23 mouse cellular contexts compared by ENCODE assay signal in the genomic region with DNA sequence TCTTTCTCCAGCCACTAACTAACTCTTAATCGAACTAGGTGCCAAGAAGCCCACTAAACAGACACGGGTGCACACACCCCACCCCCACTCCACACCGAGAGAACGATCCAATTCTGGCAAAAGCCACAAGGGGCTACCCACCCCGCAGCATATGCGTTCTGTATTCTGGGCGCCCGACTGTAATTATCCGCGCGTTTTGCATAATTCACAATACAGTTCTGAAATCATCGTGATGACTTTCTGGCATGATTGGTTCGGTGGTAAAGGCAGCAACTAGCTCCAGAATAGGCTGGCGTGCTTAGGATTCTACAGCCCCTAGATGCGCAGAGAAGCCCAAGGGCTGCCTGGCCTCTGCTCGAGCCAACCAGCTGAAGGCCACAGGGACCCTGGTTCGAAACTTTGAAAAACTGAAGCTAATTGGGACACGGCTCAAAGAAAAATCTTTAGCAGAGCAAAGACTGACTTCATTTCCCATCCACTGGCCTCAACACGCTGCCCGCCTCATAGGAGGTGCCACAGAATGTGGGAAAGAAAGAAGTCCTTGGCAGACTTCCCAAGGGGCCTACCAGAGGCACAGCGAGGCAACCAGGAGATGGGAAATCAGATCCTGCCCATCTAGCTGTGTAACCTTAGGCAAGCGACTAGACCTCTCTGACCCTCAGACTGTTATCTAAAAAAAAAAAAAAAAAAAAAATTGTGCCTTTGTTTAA. TPM values are rescaled to one million over a fixed set of nuclear protein-coding genes. Genes with fewer than 3 reads are reported as not detected.
DNase-seq lines count a peak whose midpoint lies in the region; ATAC-seq lines count a peak whose summit lies in the region.
"Had no signal": no experiment of that assay in that cellular context is flagged by ENCODE, and none has a peak within 500 bp of the region (broad histone marks: within the 10 kb centered on the region; RNA-seq: fewer than 3 reads in every experiment).

No protein-coding gene starts in this region.

- DNase-seq in hindbrain, embryonic 11.5 days (ENCODE audit: low spot score): peak; percentile 46
- no peak for DNase-seq in hindbrain, embryonic 14.5 days (ENCODE audit: low spot score)
- peak; percentile 48 for DNase-seq in midbrain, embryonic 14.5 days
- DNase-seq in c-Kit-positive CD71-positive TER-119-positive erythroid progenitor cells, embryonic 14.5 days (ENCODE audit: low spot score): no peak
- DNase-seq: adrenal gland, postnatal 36 days; cerebellum, adult 2 months; gastrocnemius, postnatal 14 days; heart, adult 18-20 months; liver; lung, postnatal 4 days; spleen, adult 18-20 months; thymus, postnatal 25 days had no signal

- H3K27ac ChIP-seq in hindbrain, embryonic 11.5 days (ENCODE audit: low read depth, low read length): no peak overlapping the region
- no peak overlapping the region for H3K27ac ChIP-seq in hindbrain, embryonic 14.5 days
- H3K27ac ChIP-seq in midbrain, embryonic 12.5 days (replicated peaks): no peak overlapping the region
- no peak overlapping the region for H3K27ac ChIP-seq in midbrain, embryonic 16.5 days (ENCODE audit: low read length)
- peak overlapping the region; percentile 90 for H3K27ac ChIP-seq in forebrain, embryonic 12.5 days
- no peak overlapping the region for H3K27ac ChIP-seq in midbrain, embryonic 14.5 days (replicated peaks; ENCODE audit: low read depth, low read length)
- H3K27ac ChIP-seq: embryonic facial prominence, embryonic 13.5 days; heart, embryonic 13.5 days; kidney, embryonic 15.5 days had no signal

- H3K4me2 ChIP-seq in hindbrain, embryonic 11.5 days (replicated peaks; ENCODE audit: low read depth, low read length): no peak overlapping the region
- no peak overlapping the region for H3K4me2 ChIP-seq in hindbrain, embryonic 14.5 days (replicated peaks)
- peak overlapping the region; percentile 74 for H3K4me2 ChIP-seq in midbrain, embryonic 12.5 days (replicated peaks)
- no peak overlapping the region for H3K4me2 ChIP-seq in midbrain, embryonic 16.5 days (ENCODE audit: low read length)
- peak overlapping the region; percentile 73 for H3K4me2 ChIP-seq in forebrain, embryonic 12.5 days
- H3K4me2 ChIP-seq in midbrain, embryonic 14.5 days (ENCODE audit: low read length): peak overlapping the region; percentile 58
- H3K4me2 ChIP-seq: embryonic facial prominence, embryonic 13.5 days; heart, embryonic 13.5 days; kidney, embryonic 15.5 days had no signal

- H3K9ac ChIP-seq in hindbrain, embryonic 11.5 days (ENCODE audit: low read depth, low read length): no peak overlapping the region
- H3K9ac ChIP-seq in hindbrain, embryonic 14.5 days: no peak overlapping the region
- peak overlapping the region; percentile 78; the same call in 1 of the 2 replicates for H3K9ac ChIP-seq in midbrain, embryonic 12.5 days (replicated peaks)
- no peak overlapping the region for H3K9ac ChIP-seq in midbrain, embryonic 16.5 days (ENCODE audit: low read depth, low read length)
- H3K9ac ChIP-seq in forebrain, embryonic 12.5 days: peak overlapping the region; percentile 97
- H3K9ac ChIP-seq in midbrain, embryonic 14.5 days (replicated peaks; ENCODE audit: low read length): no peak overlapping the region
- H3K9ac ChIP-seq: embryonic facial prominence, embryonic 13.5 days; heart, embryonic 13.5 days; kidney, embryonic 15.5 days had no signal

- no peaks in the 10 kb centered on the region for H3K36me3 ChIP-seq in hindbrain, embryonic 11.5 days (ENCODE audit: control insufficient read depth, insufficient read depth, low read length)
- H3K36me3 ChIP-seq in hindbrain, embryonic 14.5 days (replicated peaks; ENCODE audit: control insufficient read depth, insufficient read depth): no peaks in the 10 kb centered on the region
- no peaks in the 10 kb centered on the region for H3K36me3 ChIP-seq in midbrain, embryonic 12.5 days
- H3K36me3 ChIP-seq in midbrain, embryonic 16.5 days (ENCODE audit: control insufficient read depth, insufficient read depth, low read length): no peaks in the 10 kb centered on the region
- no peaks in the 10 kb centered on the region; the same call in 1 of the 2 replicates for H3K36me3 ChIP-seq in forebrain, embryonic 12.5 days (replicated peaks)
- no peaks in the 10 kb centered on the region for H3K36me3 ChIP-seq in midbrain, embryonic 14.5 days (ENCODE audit: control insufficient read depth, insufficient read depth, low read length)
- H3K36me3 ChIP-seq: embryonic facial prominence, embryonic 13.5 days; G1E; heart, embryonic 13.5 days; kidney, embryonic 15.5 days had no signal

- WGBS in hindbrain, embryonic 11.5 days: 2% methylated on average over 22 of the region's 22 CpGs
- 3% methylated on average over 22 of the region's 22 CpGs for WGBS in hindbrain, embryonic 14.5 days
- WGBS in midbrain, embryonic 12.5 days: 14% methylated on average over 22 of the region's 22 CpGs
- 13% methylated on average over 22 of the region's 22 CpGs for WGBS in midbrain, embryonic 16.5 days
- 7% methylated on average over 22 of the region's 22 CpGs for WGBS in forebrain, embryonic 12.5 days
- 9% methylated on average over 22 of the region's 22 CpGs for WGBS in midbrain, embryonic 14.5 days

- peaks cover 3% of the 10 kb centered on the region for H3K9me3 ChIP-seq in hindbrain, embryonic 11.5 days (ENCODE audit: control insufficient read depth, low read length)
- peaks cover 5% of the 10 kb centered on the region; the same call in 1 of the 2 replicates for H3K9me3 ChIP-seq in hindbrain, embryonic 14.5 days (ENCODE audit: control insufficient read depth, low read length)
- H3K9me3 ChIP-seq in midbrain, embryonic 12.5 days: 0 out of 2 replicates have a peak, but pooled peaks cover 4% of the 10 kb centered on the region
- H3K9me3 ChIP-seq in midbrain, embryonic 16.5 days (replicated peaks; ENCODE audit: control insufficient read depth, low read length, poor library complexity, severe bottlenecking): no peaks in the 10 kb centered on the region
- no peaks in the 10 kb centered on the region for H3K9me3 ChIP-seq in forebrain, embryonic 12.5 days
- H3K9me3 ChIP-seq in midbrain, embryonic 14.5 days (ENCODE audit: control insufficient read depth, low read length): no peaks in the 10 kb centered on the region
- H3K9me3 ChIP-seq: embryonic facial prominence, embryonic 13.5 days; heart, embryonic 13.5 days; kidney, embryonic 15.5 days had no signal

- H3K4me1 ChIP-seq in hindbrain, embryonic 11.5 days (replicated peaks; ENCODE audit: control insufficient read depth, insufficient read depth, low read length): peaks cover 17% of the 10 kb centered on the region; the same call in 1 of the 2 replicates
- H3K4me1 ChIP-seq in hindbrain, embryonic 14.5 days (replicated peaks; ENCODE audit: control insufficient read depth, insufficient read depth, low read length): peaks cover 10% of the 10 kb centered on the region; the same call in 1 of the 2 replicates
- peaks cover 77% of the 10 kb centered on the region for H3K4me1 ChIP-seq in midbrain, embryonic 12.5 days
- H3K4me1 ChIP-seq in midbrain, embryonic 16.5 days (ENCODE audit: control insufficient read depth, insufficient read depth, low read length): peaks cover 16% of the 10 kb centered on the region
- H3K4me1 ChIP-seq in forebrain, embryonic 12.5 days: peaks cover 71% of the 10 kb centered on the region
- H3K4me1 ChIP-seq in midbrain, embryonic 14.5 days (ENCODE audit: control insufficient read depth, insufficient read depth, low read length): peaks cover 12% of the 10 kb centered on the region

- H3K4me3 ChIP-seq in hindbrain, embryonic 11.5 days (ENCODE audit: low read depth, low read length): no peak overlapping the region
- H3K4me3 ChIP-seq in hindbrain, embryonic 14.5 days (replicated peaks; ENCODE audit: low read length): no peak overlapping the region
- H3K4me3 ChIP-seq in midbrain, embryonic 12.5 days: peak overlapping the region; percentile 60
- H3K4me3 ChIP-seq in midbrain, embryonic 16.5 days (ENCODE audit: low read depth, low read length): no peak overlapping the region
- H3K4me3 ChIP-seq in forebrain, embryonic 12.5 days (replicated peaks): peak overlapping the region; percentile 72
- no peak overlapping the region; the same call in 1 of the 2 replicates for H3K4me3 ChIP-seq in midbrain, embryonic 14.5 days (replicated peaks; ENCODE audit: low read depth, low read length)
- H3K4me3 ChIP-seq: embryonic facial prominence, embryonic 13.5 days; heart, embryonic 13.5 days; kidney, embryonic 15.5 days had no signal

- no peak for ATAC-seq in hindbrain, embryonic 11.5 days (ENCODE audit: low FRiP score)
- no peak for ATAC-seq in hindbrain, embryonic 14.5 days (ENCODE audit: low FRiP score)
- no peak for ATAC-seq in midbrain, embryonic 12.5 days (ENCODE audit: low FRiP score, low read depth)
- ATAC-seq in midbrain, embryonic 16.5 days: no peak
- ATAC-seq in forebrain, embryonic 12.5 days (ENCODE audit: low FRiP score): no peak
- no peak for ATAC-seq in midbrain, embryonic 14.5 days (ENCODE audit: low FRiP score, low TSS enrichment)
- ATAC-seq: hindbrain, embryonic 16.5 days; intestine, postnatal 0 days had no signal

- H3K27me3 ChIP-seq in hindbrain, embryonic 11.5 days (ENCODE audit: control insufficient read depth, insufficient read depth, low read length): peaks cover 96% of the 10 kb centered on the region
- H3K27me3 ChIP-seq in hindbrain, embryonic 14.5 days (ENCODE audit: control insufficient read depth, insufficient read depth, low read length): peaks cover 98% of the 10 kb centered on the region
- peaks cover 92% of the 10 kb centered on the region for H3K27me3 ChIP-seq in midbrain, embryonic 12.5 days
- H3K27me3 ChIP-seq in midbrain, embryonic 16.5 days (ENCODE audit: control insufficient read depth, insufficient read depth, low read depth, low read length): peaks cover 53% of the 10 kb centered on the region
- H3K27me3 ChIP-seq in forebrain, embryonic 12.5 days: peaks cover 46% of the 10 kb centered on the region
- peaks cover 81% of the 10 kb centered on the region for H3K27me3 ChIP-seq in midbrain, embryonic 14.5 days (ENCODE audit: control insufficient read depth, insufficient read depth, low read length)

RNA-seq across cellular contexts. Expression of gene Ostm1, which starts 2.1 kb away (rescaled TPM):
- polyA plus RNA-seq in hindbrain, embryonic 11.5 days (2014; fragmentation: Nextera tagmentation; extraction: Ambion mirVana): 20.2 and 23.1 TPM in 2 replicates
- polyA plus RNA-seq in hindbrain, embryonic 14.5 days (2014; fragmentation: Nextera tagmentation; extraction: Ambion mirVana): 41.8 and 43.5 TPM in 2 replicates
- 35.4 and 40.1 TPM in 2 replicates for polyA plus RNA-seq in midbrain, embryonic 12.5 days (2016; fragmentation: Nextera tagmentation; extraction: Ambion mirVana)
- polyA plus RNA-seq in midbrain, embryonic 16.5 days (2015; fragmentation: Nextera tagmentation; extraction: Ambion mirVana): 39.9 and 43.7 TPM in 2 replicates
- polyA plus RNA-seq in forebrain, embryonic 12.5 days (2016; fragmentation: Nextera tagmentation; extraction: Ambion mirVana): 63.1 and 65.4 TPM in 2 replicates
- polyA plus RNA-seq in midbrain, embryonic 14.5 days (2014; fragmentation: Nextera tagmentation; extraction: Ambion mirVana): 38.9 and 43.1 TPM in 2 replicates

RNA-seq across cellular contexts. Expression of gene Nr2e1, which starts 2.3 kb away (rescaled TPM):
- 0.11 and 0.71 TPM in 2 replicates for polyA plus RNA-seq in hindbrain, embryonic 11.5 days (2014; fragmentation: Nextera tagmentation; extraction: Ambion mirVana)
- polyA plus RNA-seq in hindbrain, embryonic 14.5 days (2014; fragmentation: Nextera tagmentation; extraction: Ambion mirVana): 0.23 TPM in 1 of 2 replicates, not detected in the other
- polyA plus RNA-seq in midbrain, embryonic 12.5 days (2016; fragmentation: Nextera tagmentation; extraction: Ambion mirVana): 35.2 and 46.5 TPM in 2 replicates
- 5.2 and 5.6 TPM in 2 replicates for polyA plus RNA-seq in midbrain, embryonic 16.5 days (2015; fragmentation: Nextera tagmentation; extraction: Ambion mirVana)
- polyA plus RNA-seq in forebrain, embryonic 12.5 days (2016; fragmentation: Nextera tagmentation; extraction: Ambion mirVana): 104 TPM in 2 replicates
- 3.4 and 5.5 TPM in 2 replicates for polyA plus RNA-seq in midbrain, embryonic 14.5 days (2014; fragmentation: Nextera tagmentation; extraction: Ambion mirVana)
- polyA plus RNA-seq: G1E; heart, embryonic 13.5 days; intestine, postnatal 0 days; large intestine, adult 2 months; liver, embryonic 16.5 days had no signal

Comparison
In these comparisons a context has a peak if more than half of its experiments do, and no peak if none do; other contexts are left out.
1. DNase-seq: peak in hindbrain, embryonic 11.5 days (single experiment) and midbrain, embryonic 14.5 days (single experiment); none in hindbrain, embryonic 14.5 days (single experiment) and c-Kit-positive CD71-positive TER-119-positive erythroid progenitor cells, embryonic 14.5 days (single experiment).
2. H3K4me2 ChIP-seq: peak in midbrain, embryonic 12.5 days (single experiment), forebrain, embryonic 12.5 days (single experiment) and midbrain, embryonic 14.5 days (single experiment); none in hindbrain, embryonic 11.5 days (single experiment), hindbrain, embryonic 14.5 days (single experiment) and midbrain, embryonic 16.5 days (single experiment).
3. H3K4me3 ChIP-seq: peak in midbrain, embryonic 12.5 days (single experiment) and forebrain, embryonic 12.5 days (single experiment); none in hindbrain, embryonic 11.5 days (single experiment), hindbrain, embryonic 14.5 days (single experiment), midbrain, embryonic 16.5 days (single experiment) and midbrain, embryonic 14.5 days (single experiment).
4. H3K9ac ChIP-seq: peak in midbrain, embryonic 12.5 days (single experiment) and forebrain, embryonic 12.5 days (single experiment); none in hindbrain, embryonic 11.5 days (single experiment), hindbrain, embryonic 14.5 days (single experiment), midbrain, embryonic 16.5 days (single experiment) and midbrain, embryonic 14.5 days (single experiment).